Mouse (Mus musculus): ENCODE measurements around the gene Rrm2. TPM values are rescaled to one million over a fixed set of nuclear protein-coding genes. Genes with fewer than 3 reads are reported as not detected.

The Rrm2 gene
- polyA plus RNA-seq, 2 experiments = 60.6 to 128 TPM

DNA sequence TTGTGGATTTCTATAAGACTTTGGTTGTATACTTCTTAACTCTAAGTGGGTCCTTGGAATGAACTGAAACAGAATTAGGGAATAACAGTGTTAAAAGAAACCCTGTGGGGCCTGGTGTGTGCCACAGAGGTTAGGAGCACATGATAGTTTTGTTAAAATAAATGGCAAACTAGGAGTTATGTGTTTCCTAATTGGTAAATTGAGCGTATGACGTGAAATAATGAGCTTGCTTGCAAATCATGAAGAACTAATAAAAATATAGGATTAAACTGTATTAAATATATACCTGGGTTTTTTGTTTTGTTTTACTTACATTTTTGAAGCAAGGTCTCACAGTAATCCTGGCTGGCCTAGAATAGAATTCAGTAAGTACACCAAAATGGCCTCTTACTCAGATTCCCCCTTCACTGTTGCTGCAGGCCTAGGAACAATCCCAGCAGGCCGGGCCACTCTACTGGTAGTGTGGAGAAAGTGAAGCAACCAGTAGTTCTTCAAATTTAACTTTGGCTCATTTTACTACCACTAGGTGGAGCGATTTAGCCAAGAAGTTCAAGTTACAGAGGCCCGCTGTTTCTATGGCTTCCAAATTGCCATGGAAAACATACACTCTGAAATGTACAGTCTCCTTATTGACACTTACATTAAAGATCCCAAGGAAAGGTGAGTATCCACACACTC lies 1.9 kb downstream of the Rrm2 start:
- H3K27ac ChIP-seq (replicated peaks; ENCODE audit: low read depth, low read length) = peak overlapping the region; percentile 66
- H3K36me3 ChIP-seq (ENCODE audit: control insufficient read depth, insufficient read depth, low read length) = peaks cover 45% of the 10 kb centered on the region
- ATAC-seq (ENCODE audit: low FRiP score, low read depth) (peak; percentile 47), DNase-seq (ENCODE audit: low spot score) (peak; percentile 96)
- no peak overlapping the region for H3K9ac ChIP-seq (ENCODE audit: low read depth, low read length, severe bottlenecking)
- no peaks in the 10 kb centered on the region for H3K9me3 ChIP-seq (ENCODE audit: control insufficient read depth, low read length)
- H3K4me3 ChIP-seq (replicated peaks; ENCODE audit: low read length) = peak overlapping the region; percentile 93
- peak overlapping the region; percentile 85 for H3K4me2 ChIP-seq (replicated peaks; ENCODE audit: low read depth, low read length, severe bottlenecking)
- peak; percentile 27; the same call in 1 of the 2 replicates for TF ChIP-seq POLR2A (IDR thresholded peaks at IDR 0.05; ENCODE audit: borderline replicate concordance, extremely low read depth, insufficient read depth, insufficient read length)
- H3K4me1 ChIP-seq (ENCODE audit: control insufficient read depth, insufficient read depth, low read length) = peaks cover 29% of the 10 kb centered on the region
- 27% methylated on average over 5 of the region's 5 CpGs for WGBS
- no peaks in the 10 kb centered on the region for H3K27me3 ChIP-seq (ENCODE audit: control insufficient read depth, insufficient read depth, low read length)

GRCm38 (mm10) chr12:24710672-24711071 lies 2.6 kb downstream of the Rrm2 start:
- 64% methylated on average over 5 of the region's 5 CpGs for WGBS
- Histone ChIP-seq H3K9ac (ENCODE audit: low read depth, low read length, severe bottlenecking) (no peak overlapping the region), H3K4me2 (replicated peaks; ENCODE audit: low read depth, low read length, severe bottlenecking) (peak overlapping the region; percentile 9; the same call in 1 of the 2 replicates), H3K4me1 (ENCODE audit: control insufficient read depth, insufficient read depth, low read length) (peaks cover 29% of the 10 kb centered on the region), H3K36me3 (ENCODE audit: control insufficient read depth, insufficient read depth, low read length) (peaks cover 46% of the 10 kb centered on the region), H3K27me3 (ENCODE audit: control insufficient read depth, insufficient read depth, low read length) (no peaks in the 10 kb centered on the region), H3K4me3 (replicated peaks; ENCODE audit: low read length) (peak overlapping the region; percentile 93; the same call in 1 of the 2 replicates), H3K9me3 (ENCODE audit: control insufficient read depth, low read length) (no peaks in the 10 kb centered on the region), H3K27ac (replicated peaks; ENCODE audit: low read depth, low read length) (peak overlapping the region; percentile 66)
- no peak for TF ChIP-seq POLR2A (IDR thresholded peaks at IDR 0.05; ENCODE audit: borderline replicate concordance, extremely low read depth, insufficient read depth, insufficient read length)
- no peak for ATAC-seq (ENCODE audit: low FRiP score, low read depth)
- DNase-seq (ENCODE audit: low spot score) = no peak

DNA sequence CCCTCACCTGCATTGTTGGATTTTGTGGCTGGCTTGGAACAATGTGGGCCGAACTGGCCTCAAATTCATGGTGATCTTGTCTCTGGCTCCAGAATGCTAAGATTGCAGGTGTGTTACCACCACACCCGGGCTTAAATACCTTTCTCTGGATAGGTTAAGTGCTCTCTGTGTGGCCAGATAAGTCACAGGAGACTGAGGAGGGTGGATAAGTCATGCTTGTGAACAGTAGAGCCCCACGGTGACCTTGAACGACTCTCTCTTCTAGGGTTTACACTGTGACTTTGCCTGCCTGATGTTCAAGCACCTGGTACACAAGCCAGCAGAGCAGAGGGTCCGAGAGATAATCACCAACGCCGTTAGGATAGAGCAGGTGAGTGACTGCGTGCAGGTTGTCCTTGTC lies 4.4 kb downstream of the Rrm2 start:
- WGBS = 84% methylated on average over 8 of the region's 8 CpGs
- peaks cover 46% of the 10 kb centered on the region for H3K36me3 ChIP-seq (ENCODE audit: control insufficient read depth, insufficient read depth, low read length)

DNA sequence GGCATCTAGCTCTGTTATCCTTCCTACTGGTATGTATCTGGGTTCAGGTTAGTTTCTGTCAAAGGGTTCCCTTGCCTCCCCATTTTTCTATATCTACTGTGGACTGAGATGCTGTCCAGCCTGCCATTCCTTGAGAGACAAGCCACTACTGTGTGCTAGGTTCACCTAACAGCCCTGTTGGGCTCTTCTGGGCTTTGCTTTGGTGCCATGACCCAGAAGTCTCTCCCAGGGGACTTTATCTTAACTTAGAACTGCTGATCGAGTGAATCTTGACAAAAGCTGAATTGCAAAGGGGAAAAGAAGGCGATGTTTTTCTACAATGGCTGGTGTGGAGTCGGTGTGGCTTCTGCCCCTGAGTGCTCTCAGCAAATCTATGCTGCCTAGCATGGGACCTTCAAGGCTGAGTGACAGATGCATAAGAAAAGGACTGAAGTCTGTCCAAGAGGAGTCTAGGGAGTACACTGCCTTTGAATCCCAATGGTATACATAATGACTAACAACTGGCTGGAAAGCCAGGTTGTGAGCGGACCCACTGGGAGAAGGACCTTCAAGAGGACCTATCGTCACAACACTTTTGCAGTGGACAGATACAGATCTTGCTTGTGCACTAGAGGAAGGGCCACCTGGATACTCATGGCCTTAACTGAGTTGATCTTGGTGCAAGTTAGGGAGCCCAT lies 6.7 kb downstream of the Rrm2 start:
- DNase-seq (ENCODE audit: low spot score) (no peak), ATAC-seq (ENCODE audit: low FRiP score, low read depth) (no peak)
- Histone ChIP-seq H3K4me1 (ENCODE audit: control insufficient read depth, insufficient read depth, low read length) (peaks cover 12% of the 10 kb centered on the region), H3K9me3 (ENCODE audit: control insufficient read depth, low read length) (no peaks in the 10 kb centered on the region), H3K27ac (replicated peaks; ENCODE audit: low read depth, low read length) (no peak overlapping the region), H3K27me3 (ENCODE audit: control insufficient read depth, insufficient read depth, low read length) (no peaks in the 10 kb centered on the region), H3K4me3 (replicated peaks; ENCODE audit: low read length) (no peak overlapping the region), H3K4me2 (replicated peaks; ENCODE audit: low read depth, low read length, severe bottlenecking) (no peak overlapping the region), H3K36me3 (ENCODE audit: control insufficient read depth, insufficient read depth, low read length) (peaks cover 46% of the 10 kb centered on the region), H3K9ac (ENCODE audit: low read depth, low read length, severe bottlenecking) (no peak overlapping the region)
- 81% methylated on average over 5 of the region's 5 CpGs for WGBS
- TF ChIP-seq POLR2A (IDR thresholded peaks at IDR 0.05; ENCODE audit: borderline replicate concordance, extremely low read depth, insufficient read depth, insufficient read length) = no peak

More for the DNA sequence above, 4.4 kb downstream of the Rrm2 start:
- no peak for ATAC-seq (ENCODE audit: low FRiP score, low read depth)
- no peaks in the 10 kb centered on the region for H3K9me3 ChIP-seq (ENCODE audit: control insufficient read depth, low read length)
- DNase-seq (ENCODE audit: low spot score) = no peak
- peaks cover 20% of the 10 kb centered on the region for H3K4me1 ChIP-seq (ENCODE audit: control insufficient read depth, insufficient read depth, low read length)
- H3K27me3 ChIP-seq (ENCODE audit: control insufficient read depth, insufficient read depth, low read length) = no peaks in the 10 kb centered on the region
- TF ChIP-seq POLR2A (IDR thresholded peaks at IDR 0.05; ENCODE audit: borderline replicate concordance, extremely low read depth, insufficient read depth, insufficient read length) = no peak
- H3K9ac ChIP-seq (ENCODE audit: low read depth, low read length, severe bottlenecking) = no peak overlapping the region
- no peak overlapping the region for H3K4me3 ChIP-seq (replicated peaks; ENCODE audit: low read length)
- no peak overlapping the region for H3K4me2 ChIP-seq (replicated peaks; ENCODE audit: low read depth, low read length, severe bottlenecking)
- no peak overlapping the region for H3K27ac ChIP-seq (replicated peaks; ENCODE audit: low read depth, low read length)

- Histone ChIP-seq H3K4me2 (replicated peaks; ENCODE audit: low read depth, low read length, severe bottlenecking) (no peak overlapping the region), H3K9me3 (ENCODE audit: control insufficient read depth, low read length) (no peaks in the 10 kb centered on the region), H3K27ac (replicated peaks; ENCODE audit: low read depth, low read length) (no peak overlapping the region), H3K27me3 (ENCODE audit: control insufficient read depth, insufficient read depth, low read length) (no peaks in the 10 kb centered on the region), H3K9ac (ENCODE audit: low read depth, low read length, severe bottlenecking) (no peak overlapping the region), H3K4me3 (replicated peaks; ENCODE audit: low read length) (no peak overlapping the region), H3K36me3 (ENCODE audit: control insufficient read depth, insufficient read depth, low read length) (peaks cover 44% of the 10 kb centered on the region), H3K4me1 (ENCODE audit: control insufficient read depth, insufficient read depth, low read length) (peaks cover 7% of the 10 kb centered on the region)
- DNase-seq (ENCODE audit: low spot score) (no peak), ATAC-seq (ENCODE audit: low FRiP score, low read depth) (no peak)
- no peak for TF ChIP-seq POLR2A (IDR thresholded peaks at IDR 0.05; ENCODE audit: borderline replicate concordance, extremely low read depth, insufficient read depth, insufficient read length)
- 78% methylated on average over 2 of the region's 2 CpGs for WGBS
These were observed 7.3 kb downstream of the Rrm2 start for GRCm38 (mm10) chr12:24715268-24715896.
